Mouse (Mus musculus) embryonic fibroblast, embryonic 13.5 days (primary cell): Measurements from ENCODE around the gene Rbfox3.

Experiments
- CTCF ChIP-seq: IDR thresholded peaks from 2 replicates; pipeline ENCODE4 v1.5.1; 2011; ENCODE audit warnings: mild to moderate bottlenecking, control low read depth, low read length, moderate library complexity, borderline replicate concordance; ENCODE audit not compliant: insufficient read depth
- POLR2A ChIP-seq: IDR thresholded peaks from 2 replicates; pipeline ENCODE4 v1.6.1; 2011; ENCODE audit warnings: low read depth, mild to moderate bottlenecking, control low read depth, low read length, moderate library complexity

GRCm38 (mm10) chr11:118554542-118554941, 356.9 kb downstream of the Rbfox3 start:
- no peak for TF ChIP-seq POLR2A
- TF ChIP-seq CTCF: no peak
